Mouse (Mus musculus) liver, embryonic 11.5 days (tissue): ENCODE results near the gene Palld. TPM values are rescaled to one million over a fixed set of nuclear protein-coding genes. Genes with fewer than 3 reads are reported as not detected.

Experiments used
- ATAC-seq: fragments of 200-750 bp; cut with Nextera tagmentation; replicated peaks from 2 replicates; pipeline ENCODE4 v1.8.0; 2017; ENCODE audit warnings: moderate number of reproducible peaks, mild to moderate bottlenecking, moderate TSS enrichment, moderate library complexity; ENCODE audit not compliant: low FRiP score
- DNase-seq: peaks from one replicate; pipeline ENCODE4 v3.0.0-alpha.2; 2017; ENCODE audit warnings: low spot score
- H3K27ac ChIP-seq: fragments of 300-500 bp; sonication (generic); 2 replicates; pipeline ENCODE4 v1.5.1; 2014; ENCODE audit warnings: mild to moderate bottlenecking, low read depth, low read length, control low read depth
- H3K27me3 ChIP-seq: fragments of 300-500 bp; sonication (generic); replicated peaks from 2 replicates; pipeline ENCODE4 v1.6.1; 2014; ENCODE audit warnings: low read length, mixed read lengths; ENCODE audit not compliant: control insufficient read depth, insufficient read depth
- H3K36me3 ChIP-seq: fragments of 300-500 bp; sonication (generic); 2 replicates; pipeline ENCODE4 v1.6.1; 2014; ENCODE audit warnings: mild to moderate bottlenecking, low read length, moderate library complexity, mixed read lengths; ENCODE audit not compliant: control insufficient read depth, insufficient read depth
- H3K4me1 ChIP-seq: fragments of 300-500 bp; sonication (generic); replicated peaks from 2 replicates; pipeline ENCODE4 v1.6.1; 2014; ENCODE audit warnings: low read length, mixed read lengths; ENCODE audit not compliant: control insufficient read depth, insufficient read depth
- H3K4me2 ChIP-seq: fragments of 300-500 bp; sonication (generic); 2 replicates; pipeline ENCODE4 v1.6.1; 2014; ENCODE audit warnings: mild to moderate bottlenecking, control low read depth, moderate library complexity
- H3K4me3 ChIP-seq: fragments of 300-500 bp; sonication (generic); 2 replicates; pipeline ENCODE4 v1.5.1; 2014; ENCODE audit warnings: low read depth, low read length, control low read depth
- H3K9ac ChIP-seq: fragments of 300-500 bp; sonication (generic); 2 replicates; pipeline ENCODE4 v1.6.1; 2014; ENCODE audit warnings: low read depth, low read length, control low read depth
- H3K9me3 ChIP-seq: fragments of 300-500 bp; sonication (generic); 2 replicates; pipeline ENCODE4 v1.6.1; 2016; ENCODE audit warnings: low read length, inconsistent platforms, mixed read lengths; ENCODE audit not compliant: control insufficient read depth
- WGBS: fragments of 180-500 bp; shearing (Covaris S2); extraction: QIAGEN DNeasy Blood & Tissue Kit; methylation state at CpG from one replicate; pipeline ENCODE4 v1.1.7; 2014; 5-methylcytosine and 5-hydroxymethylcytosine counted together
- polyA plus RNA-seq: library from polyadenylated mRNA; unstranded; fragments of >200 nt; fragmentation: Nextera tagmentation; extraction: Ambion mirVana; gene quantifications from 2 replicates; pipeline ENCODE4 v1.2.1, GENCODE M21; 2014

Palld gene
- polyA plus RNA-seq, 1 experiment from 2014 or later = 22.9 TPM

DNA sequence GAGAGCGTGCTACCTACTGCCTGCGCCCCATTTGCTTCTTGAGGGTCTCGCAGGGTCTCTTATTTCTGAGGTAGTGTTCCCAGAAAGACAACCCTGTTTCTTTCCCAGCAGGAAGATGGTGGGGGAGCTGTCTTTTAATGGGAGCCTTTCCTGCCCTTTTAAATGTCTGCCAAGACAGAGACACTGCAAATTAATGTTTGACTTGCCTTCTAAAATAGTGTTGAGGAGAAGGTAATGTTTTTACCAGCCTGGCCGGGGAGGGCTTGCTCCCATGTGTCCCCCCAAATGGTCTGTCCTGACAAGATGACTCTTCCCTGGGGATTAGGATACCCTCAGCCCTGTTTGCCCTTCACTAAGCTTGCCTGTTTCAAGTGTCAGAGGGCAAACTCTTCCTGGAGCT, 342.5 kb downstream of the Palld start:
- Histone ChIP-seq H3K27ac (no peak overlapping the region), H3K4me1 (no peaks in the 10 kb centered on the region)

GRCm38 (mm10) chr8:61559450-61559849, 343.0 kb downstream of the Palld start:
- no peak overlapping the region for H3K27ac ChIP-seq
- no peaks in the 10 kb centered on the region for H3K9me3 ChIP-seq

More for the DNA sequence above, 342.5 kb downstream of the Palld start:
- no peak overlapping the region for H3K4me3 ChIP-seq
- no peaks in the 10 kb centered on the region for H3K27me3 ChIP-seq
- H3K9me3 ChIP-seq = no peaks in the 10 kb centered on the region
- H3K36me3 ChIP-seq = no peaks in the 10 kb centered on the region
- WGBS = 82% methylated on average over 4 of the region's 4 CpGs
- H3K9ac ChIP-seq = no peak overlapping the region
- H3K4me2 ChIP-seq = no peak overlapping the region
- ATAC-seq (no peak), DNase-seq (no peak)

GRCm38 (mm10) chr8:61558051-61558846, 344.2 kb downstream of the Palld start:
- ATAC-seq = no peak
- Histone ChIP-seq H3K4me1 (no peaks in the 10 kb centered on the region), H3K36me3 (no peaks in the 10 kb centered on the region), H3K4me2 (no peak overlapping the region), H3K9me3 (no peaks in the 10 kb centered on the region), H3K27me3 (no peaks in the 10 kb centered on the region), H3K27ac (no peak overlapping the region), H3K4me3 (no peak overlapping the region), H3K9ac (no peak overlapping the region)
- 67% methylated on average over 12 of the region's 12 CpGs for WGBS
- no peak for DNase-seq

More at GRCm38 (mm10) chr8:61559450-61559849, 343.0 kb downstream of the Palld start:
- Histone ChIP-seq H3K4me1 (no peaks in the 10 kb centered on the region), H3K9ac (no peak overlapping the region), H3K27me3 (no peaks in the 10 kb centered on the region), H3K4me2 (no peak overlapping the region), H3K4me3 (no peak overlapping the region), H3K36me3 (no peaks in the 10 kb centered on the region)
- 51% methylated on average over 5 of the region's 5 CpGs for WGBS
- no peak for ATAC-seq
- DNase-seq = no peak

- Histone ChIP-seq H3K4me2 (no peak overlapping the region), H3K9ac (no peak overlapping the region), H3K4me3 (no peak overlapping the region), H3K4me1 (no peaks in the 10 kb centered on the region), H3K9me3 (no peaks in the 10 kb centered on the region), H3K36me3 (no peaks in the 10 kb centered on the region), H3K27me3 (no peaks in the 10 kb centered on the region), H3K27ac (no peak overlapping the region)
- no peak for ATAC-seq
- DNase-seq = no peak
Observed at GRCm38 (mm10) chr8:61557036-61557435, 345.5 kb downstream of the Palld start.

GRCm38 (mm10) chr8:61556219-61556618, 346.3 kb downstream of the Palld start:
- no peak overlapping the region for H3K4me3 ChIP-seq
- DNase-seq = no peak
- no peaks in the 10 kb centered on the region for H3K36me3 ChIP-seq
- 70% methylated on average over 8 of the region's 8 CpGs for WGBS
- no peaks in the 10 kb centered on the region for H3K27me3 ChIP-seq
- H3K4me2 ChIP-seq = no peak overlapping the region
- no peaks in the 10 kb centered on the region for H3K4me1 ChIP-seq
- no peaks in the 10 kb centered on the region for H3K9me3 ChIP-seq
- ATAC-seq = no peak
- no peak overlapping the region for H3K9ac ChIP-seq
- no peak overlapping the region for H3K27ac ChIP-seq

GRCm38 (mm10) chr8:61555343-61555742, 347.1 kb downstream of the Palld start:
- Histone ChIP-seq H3K4me1 (no peaks in the 10 kb centered on the region), H3K4me2 (no peak overlapping the region), H3K4me3 (no peak overlapping the region), H3K9me3 (no peaks in the 10 kb centered on the region; the same call in 1 of the 2 replicates), H3K36me3 (no peaks in the 10 kb centered on the region), H3K9ac (no peak overlapping the region), H3K27me3 (no peaks in the 10 kb centered on the region), H3K27ac (no peak overlapping the region)
- 69% methylated on average over 6 of the region's 6 CpGs for WGBS
- ATAC-seq (no peak), DNase-seq (no peak)

- DNase-seq (no peak), ATAC-seq (no peak)
- Histone ChIP-seq H3K9ac (no peak overlapping the region), H3K36me3 (peaks cover 15% of the 10 kb centered on the region), H3K4me2 (no peak overlapping the region), H3K4me3 (no peak overlapping the region), H3K9me3 (peaks cover 8% of the 10 kb centered on the region; the same call in 1 of the 2 replicates), H3K27me3 (0 out of 2 replicates have a peak, but pooled peaks cover 2% of the 10 kb centered on the region), H3K27ac (no peak overlapping the region), H3K4me1 (no peaks in the 10 kb centered on the region)
- 84% methylated on average over 8 of the region's 8 CpGs for WGBS
Observed at GRCm38 (mm10) chr8:61552755-61553402, 349.6 kb downstream of the Palld start.

DNA sequence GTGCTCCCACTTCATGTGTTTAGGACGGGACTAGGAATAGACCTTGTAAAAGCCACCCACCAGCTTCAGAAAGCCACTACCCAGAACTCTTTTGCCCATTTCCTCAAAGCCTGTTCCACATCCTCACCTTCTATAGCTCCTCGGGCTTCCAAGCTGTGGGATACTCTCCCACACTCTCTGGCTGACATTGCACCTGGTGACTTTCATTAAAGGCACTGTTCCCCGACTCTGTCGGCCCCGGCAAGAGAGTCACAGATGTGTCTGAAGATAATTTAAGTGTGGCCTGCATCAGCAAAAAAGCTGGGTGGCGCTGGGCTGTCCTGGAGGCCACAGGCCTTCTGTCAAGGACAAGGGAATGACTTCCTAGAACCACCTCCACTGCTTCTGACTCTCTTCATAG, 350.3 kb downstream of the Palld start:
- WGBS = 56% methylated on average over 6 of the region's 6 CpGs
- Histone ChIP-seq H3K4me3 (no peak overlapping the region), H3K27ac (no peak overlapping the region), H3K27me3 (0 out of 2 replicates have a peak, but pooled peaks cover 2% of the 10 kb centered on the region), H3K9ac (no peak overlapping the region), H3K9me3 (peaks cover 8% of the 10 kb centered on the region; the same call in 1 of the 2 replicates), H3K36me3 (peaks cover 15% of the 10 kb centered on the region), H3K4me1 (no peaks in the 10 kb centered on the region), H3K4me2 (no peak overlapping the region)
- ATAC-seq (no peak), DNase-seq (no peak)
